Mouse (Mus musculus) heart, embryonic 12.5 days (tissue): ENCODE data around the gene Cnp. TPM values are rescaled to one million over a fixed set of nuclear protein-coding genes. Genes with fewer than 3 reads are reported as not detected.

Experiments
- ATAC-seq: fragments of 200-750 bp; cut with Nextera tagmentation; 2 replicates; pipeline ENCODE4 v1.8.0; 2017; ENCODE audit warnings: moderate TSS enrichment, moderate library complexity; ENCODE audit not compliant: insufficient number of reproducible peaks, low FRiP score
- H3K27ac ChIP-seq: fragments of 300-500 bp; sonication (generic); 2 replicates; pipeline ENCODE4 v1.5.1; 2016; ENCODE audit warnings: mild to moderate bottlenecking, moderate library complexity; ENCODE audit not compliant: poor library complexity, severe bottlenecking
- H3K27me3 ChIP-seq: fragments of 300-500 bp; sonication (generic); replicated peaks from 2 replicates; pipeline ENCODE4 v1.6.1; 2016; ENCODE audit warnings: mild to moderate bottlenecking, moderate library complexity
- H3K36me3 ChIP-seq: fragments of 300-500 bp; sonication (generic); 2 replicates; pipeline ENCODE4 v1.6.1; 2016; ENCODE audit warnings: mild to moderate bottlenecking, moderate library complexity
- H3K4me1 ChIP-seq: fragments of 300-500 bp; sonication (generic); replicated peaks from 2 replicates; pipeline ENCODE4 v1.6.1; 2016; ENCODE audit warnings: mild to moderate bottlenecking
- H3K4me2 ChIP-seq: fragments of 300-500 bp; sonication (generic); 2 replicates; pipeline ENCODE4 v1.6.1; 2016; ENCODE audit warnings: mild to moderate bottlenecking, moderate library complexity
- H3K4me3 ChIP-seq: fragments of 300-500 bp; sonication (generic); 2 replicates; pipeline ENCODE4 v1.5.1; 2016; ENCODE audit warnings: mild to moderate bottlenecking
- H3K9ac ChIP-seq: fragments of 300-500 bp; sonication (generic); 2 replicates; pipeline ENCODE4 v1.6.1; 2016; ENCODE audit warnings: mild to moderate bottlenecking, moderate library complexity
- H3K9me3 ChIP-seq: fragments of 300-500 bp; sonication (generic); replicated peaks from 2 replicates; pipeline ENCODE4 v1.6.1; 2016; ENCODE audit warnings: mild to moderate bottlenecking, moderate library complexity
- WGBS: fragments of 180-500 bp; shearing (Covaris S2); methylation state at CpG from one replicate; pipeline ENCODE4 v1.1.7; 2016; 5-methylcytosine and 5-hydroxymethylcytosine counted together
- polyA plus RNA-seq: library from polyadenylated mRNA; unstranded; fragments of >200 nt; fragmentation: Nextera tagmentation; extraction: Ambion mirVana; gene quantifications from 2 replicates; pipeline ENCODE4 v1.2.1, GENCODE M21; 2016

Cnp gene
- polyA plus RNA-seq, 1 experiment from 2014 or later: 22.1 TPM

GRCm38 (mm10) chr11:100619485-100619975, 44.8 kb downstream of the Cnp start:
- peak; percentile 96 for ATAC-seq
- H3K4me3 ChIP-seq: peak overlapping the region; percentile 84
- WGBS: under 1% methylated on average over 40 of the region's 40 CpGs
- H3K4me2 ChIP-seq: peak overlapping the region; percentile 83
- peaks cover 4% of the 10 kb centered on the region for H3K36me3 ChIP-seq
- H3K4me1 ChIP-seq: peaks cover 32% of the 10 kb centered on the region
- H3K27ac ChIP-seq: peak overlapping the region; percentile 95
- H3K27me3 ChIP-seq: no peaks in the 10 kb centered on the region
- H3K9ac ChIP-seq: peak overlapping the region; percentile 90
- H3K9me3 ChIP-seq: no peaks in the 10 kb centered on the region

GRCm38 (mm10) chr11:100619982-100620381, 45.3 kb downstream of the Cnp start, which contains the start of gene Dnajc7:
TSS of gene Dnajc7 (minus strand) at chr11:100620168.
- Histone ChIP-seq H3K36me3 (peaks cover 8% of the 10 kb centered on the region), H3K27ac (peak within 1 kb of the TSS; percentile 95), H3K4me3 (peak within 1 kb of the TSS; percentile 84), H3K4me1 (peaks cover 33% of the 10 kb centered on the region), H3K27me3 (no peaks in the 10 kb centered on the region), H3K4me2 (peak within 1 kb of the TSS; percentile 83), H3K9me3 (no peaks in the 10 kb centered on the region), H3K9ac (peak within 1 kb of the TSS; percentile 90)
- 8% methylated on average over 11 of the region's 11 CpGs for WGBS
- ATAC-seq: 0 out of 2 replicates have a peak, but pooled peaks have one; percentile 1

GRCm38 (mm10) chr11:100622714-100623113, 48.0 kb downstream of the Cnp start:
- peak overlapping the region; percentile 70 for H3K4me2 ChIP-seq
- no peaks in the 10 kb centered on the region for H3K9me3 ChIP-seq
- peak overlapping the region; percentile 76 for H3K9ac ChIP-seq
- peaks cover 29% of the 10 kb centered on the region for H3K4me1 ChIP-seq
- H3K27ac ChIP-seq: peak overlapping the region; percentile 87
- H3K27me3 ChIP-seq: no peaks in the 10 kb centered on the region
- peak; percentile 89 for ATAC-seq
- H3K4me3 ChIP-seq: peak overlapping the region; percentile 78
- H3K36me3 ChIP-seq: peaks cover 30% of the 10 kb centered on the region
- under 1% methylated on average over 24 of the region's 24 CpGs for WGBS

GRCm38 (mm10) chr11:100623867-100624266, 49.2 kb downstream of the Cnp start:
- Histone ChIP-seq H3K9me3 (no peaks in the 10 kb centered on the region), H3K27ac (no peak overlapping the region), H3K27me3 (no peaks in the 10 kb centered on the region), H3K4me2 (peak overlapping the region; percentile 70), H3K4me3 (peak overlapping the region; percentile 78), H3K4me1 (peaks cover 21% of the 10 kb centered on the region), H3K36me3 (peaks cover 30% of the 10 kb centered on the region), H3K9ac (peak overlapping the region; percentile 76)
- 53% methylated on average over 5 of the region's 5 CpGs for WGBS
- ATAC-seq: no peak

GRCm38 (mm10) chr11:100625754-100626700, 51.3 kb downstream of the Cnp start:
- ATAC-seq: no peak

GRCm38 (mm10) chr11:100626701-100627195, 52.0 kb downstream of the Cnp start:
- H3K9ac ChIP-seq: no peak overlapping the region
- WGBS: 17% methylated on average over 9 of the region's 9 CpGs
- H3K27me3 ChIP-seq: peaks cover 3% of the 10 kb centered on the region; the same call in 1 of the 2 replicates
- no peaks in the 10 kb centered on the region for H3K9me3 ChIP-seq
- no peak overlapping the region for H3K4me3 ChIP-seq
- H3K4me2 ChIP-seq: no peak overlapping the region
- H3K36me3 ChIP-seq: peaks cover 30% of the 10 kb centered on the region
- ATAC-seq: no peak
- peaks cover 17% of the 10 kb centered on the region for H3K4me1 ChIP-seq
- H3K27ac ChIP-seq: no peak overlapping the region

More at GRCm38 (mm10) chr11:100625754-100626700, 51.3 kb downstream of the Cnp start:
- no peak overlapping the region for H3K4me3 ChIP-seq
- peaks cover 17% of the 10 kb centered on the region for H3K4me1 ChIP-seq
- 93% methylated on average over 23 of the region's 23 CpGs for WGBS
- no peak overlapping the region for H3K4me2 ChIP-seq
- no peak overlapping the region for H3K27ac ChIP-seq
- no peaks in the 10 kb centered on the region for H3K9me3 ChIP-seq
- peaks cover 3% of the 10 kb centered on the region; the same call in 1 of the 2 replicates for H3K27me3 ChIP-seq
- no peak overlapping the region for H3K9ac ChIP-seq
- H3K36me3 ChIP-seq: peaks cover 30% of the 10 kb centered on the region

- ATAC-seq: no peak
- Histone ChIP-seq H3K4me3 (no peak overlapping the region), H3K9ac (no peak overlapping the region), H3K9me3 (no peaks in the 10 kb centered on the region), H3K36me3 (peaks cover 30% of the 10 kb centered on the region), H3K27ac (no peak overlapping the region), H3K4me2 (no peak overlapping the region), H3K4me1 (peaks cover 17% of the 10 kb centered on the region), H3K27me3 (peaks cover 13% of the 10 kb centered on the region)
- WGBS: 86% methylated on average over 5 of the region's 5 CpGs
These were observed 53.4 kb downstream of the Cnp start for GRCm38 (mm10) chr11:100628056-100628455.

GRCm38 (mm10) chr11:100628862-100629352, 54.2 kb downstream of the Cnp start:
- peaks cover 19% of the 10 kb centered on the region for H3K27me3 ChIP-seq
- H3K36me3 ChIP-seq: peaks cover 30% of the 10 kb centered on the region
- H3K9me3 ChIP-seq: no peaks in the 10 kb centered on the region
- peaks cover 11% of the 10 kb centered on the region for H3K4me1 ChIP-seq
- no peak overlapping the region for H3K27ac ChIP-seq
- H3K9ac ChIP-seq: peak overlapping the region; percentile 23; the same call in 1 of the 2 replicates
- no peak for ATAC-seq
- H3K4me2 ChIP-seq: no peak overlapping the region
- 68% methylated on average over 13 of the region's 13 CpGs for WGBS
- no peak overlapping the region for H3K4me3 ChIP-seq

GRCm38 (mm10) chr11:100634530-100634929, 59.8 kb downstream of the Cnp start:
- H3K27ac ChIP-seq: no peak overlapping the region
- no peak overlapping the region for H3K4me2 ChIP-seq
- 62% methylated on average over 7 of the region's 7 CpGs for WGBS
- H3K36me3 ChIP-seq: no peaks in the 10 kb centered on the region
- H3K4me1 ChIP-seq: no peaks in the 10 kb centered on the region
- no peak overlapping the region for H3K9ac ChIP-seq
- H3K9me3 ChIP-seq: no peaks in the 10 kb centered on the region
- H3K27me3 ChIP-seq: peaks cover 55% of the 10 kb centered on the region
- ATAC-seq: no peak
- H3K4me3 ChIP-seq: no peak overlapping the region

- Histone ChIP-seq H3K36me3 (no peaks in the 10 kb centered on the region), H3K4me2 (peak overlapping the region; percentile 80), H3K9me3 (no peaks in the 10 kb centered on the region), H3K4me3 (peak overlapping the region; percentile 41), H3K27me3 (peaks cover 68% of the 10 kb centered on the region), H3K9ac (peak overlapping the region; percentile 51; the same call in 1 of the 2 replicates), H3K4me1 (peaks cover 6% of the 10 kb centered on the region), H3K27ac (no peak overlapping the region)
- ATAC-seq: no peak
- WGBS: 8% methylated on average over 52 of the region's 52 CpGs
These were observed 65.6 kb downstream of the Cnp start for GRCm38 (mm10) chr11:100640159-100640906.
